Mouse (Mus musculus): ENCODE results near the gene Arhgap20.

GRCm38 (mm10) chr9:51831596-51831995 lies 66.5 kb downstream of the Arhgap20 start:
- no peak for TF ChIP-seq CTCF (IDR thresholded peaks at IDR 0.05; ENCODE audit: insufficient read depth, low read depth, low read length)
- TF ChIP-seq POLR2A (IDR thresholded peaks at IDR 0.05; ENCODE audit: insufficient read depth, low read depth, low read length) = no peak
